Mouse (Mus musculus): ENCODE results near the gene Mgat4e.

Mgat4e gene

GRCm38 (mm10) chr1:134513312-134513860 lies 36.1 kb downstream of the Mgat4e start:
- peak; percentile 59 to 66 for DNase-seq

GRCm38 (mm10) chr1:134512584-134512983 lies 36.9 kb downstream of the Mgat4e start:
- DNase-seq, result no peak

- DNase-seq, result no peak
Observed at GRCm38 (mm10) chr1:134512183-134512582, 37.3 kb downstream of the Mgat4e start.

GRCm38 (mm10) chr1:134510018-134510417 lies 39.5 kb downstream of the Mgat4e start:
- DNase-seq, result peak in 1 of 2 experiments; percentile 36

- DNase-seq, result no peak
Observed at GRCm38 (mm10) chr1:134506201-134506600, 43.3 kb downstream of the Mgat4e start.

GRCm38 (mm10) chr1:134500916-134501315 lies 48.6 kb downstream of the Mgat4e start:
- DNase-seq, result no peak

GRCm38 (mm10) chr1:134495991-134496390 lies 53.5 kb downstream of the Mgat4e start:
- DNase-seq, result no peak

- DNase-seq, result no peak
Observed at GRCm38 (mm10) chr1:134495216-134495539, 54.3 kb downstream of the Mgat4e start.

- peak; percentile 99 to 100 for DNase-seq
Observed at GRCm38 (mm10) chr1:134494428-134495215, 54.9 kb downstream of the Mgat4e start, which contains the start of gene Rabif. TSS of gene Rabif (plus strand) at chr1:134494648.

- DNase-seq, result no peak
Observed at GRCm38 (mm10) chr1:134493956-134494355, 55.5 kb downstream of the Mgat4e start.

GRCm38 (mm10) chr1:134493496-134493895 lies 56.0 kb downstream of the Mgat4e start:
- DNase-seq, result no peak

- DNase-seq, result no peak
Observed at GRCm38 (mm10) chr1:134492276-134492675, 57.2 kb downstream of the Mgat4e start.
